Mouse (Mus musculus) hindbrain, embryonic 11.5 days (tissue): ENCODE measurements around the gene Gm21987. TPM values are rescaled to one million over a fixed set of nuclear protein-coding genes. Genes with fewer than 3 reads are reported as not detected.

Source experiments
- ATAC-seq: fragments of 200-750 bp; cut with Nextera tagmentation; 2 replicates; pipeline ENCODE4 v1.8.0; 2017; ENCODE audit warnings: mild to moderate bottlenecking, moderate TSS enrichment, moderate library complexity; ENCODE audit not compliant: low FRiP score
- DNase-seq: peaks from one replicate; pipeline ENCODE4 v3.0.0-alpha.2; 2015; ENCODE audit warnings: low spot score
- H3K27ac ChIP-seq: fragments of 300-500 bp; sonication (generic); 2 replicates; pipeline ENCODE4 v1.5.1; 2014; ENCODE audit warnings: mild to moderate bottlenecking, low read depth, low read length
- H3K27me3 ChIP-seq: fragments of 300-500 bp; sonication (generic); 2 replicates; pipeline ENCODE4 v1.6.1; 2014; ENCODE audit warnings: mild to moderate bottlenecking, low read length, moderate library complexity, mixed read lengths; ENCODE audit not compliant: control insufficient read depth, insufficient read depth
- H3K36me3 ChIP-seq: fragments of 300-500 bp; sonication (generic); 2 replicates; pipeline ENCODE4 v1.6.1; 2014; ENCODE audit warnings: mild to moderate bottlenecking, low read length, moderate library complexity, mixed read lengths; ENCODE audit not compliant: control insufficient read depth, insufficient read depth
- H3K4me1 ChIP-seq: fragments of 300-500 bp; sonication (generic); replicated peaks from 2 replicates; pipeline ENCODE4 v1.6.1; 2014; ENCODE audit warnings: low read length, mixed read lengths; ENCODE audit not compliant: control insufficient read depth, insufficient read depth
- H3K4me2 ChIP-seq: fragments of 300-500 bp; sonication (generic); replicated peaks from 2 replicates; pipeline ENCODE4 v1.6.1; 2014; ENCODE audit warnings: mild to moderate bottlenecking, low read depth, low read length
- H3K4me3 ChIP-seq: fragments of 300-500 bp; sonication (generic); 2 replicates; pipeline ENCODE4 v1.5.1; 2014; ENCODE audit warnings: low read depth, low read length
- H3K9ac ChIP-seq: fragments of 300-500 bp; sonication (generic); 2 replicates; pipeline ENCODE4 v1.6.1; 2014; ENCODE audit warnings: low read depth, low read length
- H3K9me3 ChIP-seq: fragments of 300-500 bp; sonication (generic); 2 replicates; pipeline ENCODE4 v1.6.1; 2016; ENCODE audit warnings: low read length; ENCODE audit not compliant: control insufficient read depth
- WGBS: fragments of 180-500 bp; shearing (Covaris S2); extraction: QIAGEN DNeasy Blood & Tissue Kit; methylation state at CpG from one replicate; pipeline ENCODE4 v1.1.7; 2014; 5-methylcytosine and 5-hydroxymethylcytosine counted together
- polyA plus RNA-seq: library from polyadenylated mRNA; unstranded; fragments of >200 nt; fragmentation: Nextera tagmentation; extraction: Ambion mirVana; gene quantifications from 2 replicates; pipeline ENCODE4 v1.2.1, GENCODE M21; 2014

Gm21987 gene
- polyA plus RNA-seq, 1 experiment from 2014 or later, result not detected

DNA sequence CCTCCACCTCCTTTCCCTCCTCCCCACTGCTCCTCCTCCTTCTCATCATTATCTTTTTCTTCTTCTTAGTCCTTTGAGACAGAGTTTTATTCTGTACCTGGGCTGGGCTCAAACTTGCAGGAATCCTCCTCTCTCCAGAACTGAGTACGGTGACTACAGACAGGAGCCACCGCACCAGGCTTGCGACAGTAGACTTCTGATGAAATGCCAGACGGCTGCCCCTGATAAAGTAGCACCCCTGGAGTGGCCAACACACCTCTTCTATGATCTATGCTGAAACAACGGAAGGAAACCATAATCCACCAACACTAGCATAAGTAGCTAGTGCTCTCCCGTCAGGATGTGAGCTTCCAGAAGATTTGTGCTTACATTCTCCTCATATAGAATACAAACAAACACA, 40.5 kb downstream of the Gm21987 start:
- DNase-seq (no peak), ATAC-seq (no peak)
- no peaks in the 10 kb centered on the region for H3K4me1 ChIP-seq
- 80% methylated on average over 6 of the region's 6 CpGs for WGBS
- no peaks in the 10 kb centered on the region for H3K36me3 ChIP-seq
- H3K4me3 ChIP-seq, result no peak overlapping the region
- no peak overlapping the region for H3K9ac ChIP-seq
- no peak overlapping the region for H3K27ac ChIP-seq
- H3K9me3 ChIP-seq, result no peaks in the 10 kb centered on the region
- H3K27me3 ChIP-seq, result no peaks in the 10 kb centered on the region
- H3K4me2 ChIP-seq, result no peak overlapping the region

DNA sequence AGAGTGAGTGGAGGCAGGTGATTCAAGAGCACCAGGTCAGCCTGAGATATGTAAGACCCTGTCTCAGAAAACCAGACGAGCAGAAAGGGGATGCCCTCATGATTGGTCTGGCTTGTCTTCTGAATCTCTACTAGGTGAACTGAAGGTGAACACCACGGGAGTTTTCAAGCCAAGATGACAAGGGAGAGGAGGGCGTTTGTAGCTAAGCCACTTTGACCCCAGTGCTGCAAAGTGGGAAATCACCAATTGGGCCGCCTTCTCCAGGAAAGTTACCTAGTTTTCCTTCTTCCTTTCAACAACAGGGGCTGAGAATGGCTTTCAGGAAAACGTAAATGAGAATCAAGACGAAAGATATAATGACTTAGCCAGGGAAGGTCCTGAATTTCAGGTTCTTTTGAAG, 41.9 kb downstream of the Gm21987 start:
- H3K9me3 ChIP-seq, result no peaks in the 10 kb centered on the region
- WGBS, result 81% methylated on average over 6 of the region's 6 CpGs
- no peak overlapping the region for H3K4me2 ChIP-seq
- DNase-seq (no peak), ATAC-seq (no peak)
- no peak overlapping the region for H3K9ac ChIP-seq
- no peak overlapping the region for H3K27ac ChIP-seq
- H3K27me3 ChIP-seq, result no peaks in the 10 kb centered on the region
- H3K4me3 ChIP-seq, result no peak overlapping the region
- no peaks in the 10 kb centered on the region for H3K36me3 ChIP-seq
- H3K4me1 ChIP-seq, result no peaks in the 10 kb centered on the region

DNA sequence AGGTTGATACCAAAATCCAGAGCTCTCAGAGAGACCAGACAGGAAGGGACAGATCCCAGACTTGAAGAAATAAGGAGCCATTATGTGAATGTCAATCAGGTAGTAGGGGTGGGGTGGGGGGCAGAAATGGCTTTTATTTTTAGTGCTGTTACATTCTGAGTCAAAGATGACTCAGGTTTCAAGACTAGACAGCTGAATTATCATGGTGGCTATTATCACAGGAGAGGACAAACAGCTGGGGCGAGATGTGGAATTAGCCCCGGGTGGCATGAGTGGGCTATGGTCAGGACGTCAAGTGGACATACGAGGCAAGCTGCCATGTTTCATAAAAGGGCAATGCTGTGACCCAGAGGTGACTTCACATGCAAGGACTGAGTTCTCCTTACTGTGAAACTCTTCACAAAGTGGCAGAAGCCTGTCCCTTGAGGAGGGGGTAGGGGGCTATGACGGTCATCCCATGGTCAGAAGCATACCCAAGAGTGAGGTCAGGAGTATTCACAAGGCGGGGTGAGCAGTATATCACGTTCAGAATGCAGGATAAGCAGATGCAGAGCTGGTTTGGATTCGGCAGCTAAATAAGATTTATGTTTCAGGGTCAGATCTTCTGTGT, 42.5 kb downstream of the Gm21987 start:
- Histone ChIP-seq H3K27ac (no peak overlapping the region), H3K9ac (no peak overlapping the region), H3K27me3 (no peaks in the 10 kb centered on the region), H3K4me1 (no peaks in the 10 kb centered on the region), H3K4me2 (no peak overlapping the region), H3K36me3 (no peaks in the 10 kb centered on the region), H3K4me3 (no peak overlapping the region), H3K9me3 (no peaks in the 10 kb centered on the region)
- no peak for ATAC-seq
- 80% methylated on average over 8 of the region's 8 CpGs for WGBS
- no peak for DNase-seq

DNA sequence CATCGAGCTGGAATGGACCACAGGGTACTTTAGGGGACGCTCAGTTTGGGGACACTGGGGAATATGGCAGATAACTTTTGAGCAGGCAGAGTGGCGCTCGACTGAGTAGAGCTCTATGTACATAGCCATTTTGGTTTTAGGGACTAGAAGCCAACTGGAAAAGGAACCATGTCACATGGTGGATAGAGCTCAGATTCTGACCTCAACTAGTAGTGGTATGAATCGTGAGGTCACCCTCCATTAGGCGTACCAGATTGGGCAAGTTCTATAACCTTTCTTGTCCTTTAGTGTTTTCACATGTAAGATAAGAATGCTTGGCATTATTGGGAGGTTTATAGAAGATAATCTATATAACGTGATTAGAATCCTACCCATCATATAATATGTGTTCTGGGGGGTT, 43.5 kb downstream of the Gm21987 start:
- ATAC-seq (no peak), DNase-seq (no peak)
- Histone ChIP-seq H3K9me3 (no peaks in the 10 kb centered on the region), H3K4me3 (no peak overlapping the region), H3K4me2 (no peak overlapping the region), H3K9ac (no peak overlapping the region), H3K4me1 (no peaks in the 10 kb centered on the region), H3K36me3 (no peaks in the 10 kb centered on the region), H3K27ac (no peak overlapping the region), H3K27me3 (no peaks in the 10 kb centered on the region)
- 92% methylated on average over 7 of the region's 7 CpGs for WGBS

DNA sequence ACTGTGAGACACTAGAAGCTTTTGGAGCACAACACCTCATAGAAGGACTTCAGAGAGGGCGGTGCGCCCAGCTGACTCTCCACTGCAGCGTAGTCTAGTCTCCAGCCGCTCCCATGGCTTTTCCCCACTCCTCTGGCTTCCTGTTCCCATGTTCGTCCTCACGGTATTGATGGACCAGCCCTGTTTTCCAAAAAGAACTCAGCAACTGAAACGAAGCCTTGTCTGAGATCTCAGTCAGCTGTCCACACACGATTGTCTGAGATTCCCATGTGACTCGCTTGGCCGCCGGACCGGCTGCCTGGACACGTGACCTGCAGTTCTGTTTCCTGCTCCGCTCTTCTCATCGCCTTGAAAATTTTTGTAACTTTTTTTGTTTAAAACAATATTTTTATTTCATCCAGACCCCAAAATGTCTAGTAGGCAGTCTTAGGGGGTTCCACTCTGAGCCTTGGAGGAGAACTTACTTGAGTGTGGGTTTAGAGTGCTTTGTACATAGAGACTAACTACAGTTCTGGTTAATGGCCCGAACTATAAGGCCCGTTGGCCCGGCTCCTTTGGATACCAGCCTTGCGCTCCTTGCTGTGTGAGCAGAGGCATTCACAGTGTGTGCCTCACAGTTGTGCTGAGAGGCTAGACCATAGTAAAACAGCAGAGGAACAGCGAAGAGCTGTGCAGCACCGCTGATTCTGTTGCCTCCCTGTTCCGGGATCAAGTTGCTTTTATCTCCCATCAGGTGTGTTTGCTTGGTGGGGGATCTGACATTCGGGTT, 45.5 kb downstream of the Gm21987 start:
- Histone ChIP-seq H3K9me3 (no peaks in the 10 kb centered on the region), H3K4me1 (no peaks in the 10 kb centered on the region), H3K27ac (no peak overlapping the region), H3K27me3 (no peaks in the 10 kb centered on the region), H3K4me2 (no peak overlapping the region), H3K36me3 (no peaks in the 10 kb centered on the region), H3K9ac (no peak overlapping the region), H3K4me3 (no peak overlapping the region)
- no peak for ATAC-seq
- no peak for DNase-seq
- WGBS, result 82% methylated on average over 23 of the region's 23 CpGs

DNA sequence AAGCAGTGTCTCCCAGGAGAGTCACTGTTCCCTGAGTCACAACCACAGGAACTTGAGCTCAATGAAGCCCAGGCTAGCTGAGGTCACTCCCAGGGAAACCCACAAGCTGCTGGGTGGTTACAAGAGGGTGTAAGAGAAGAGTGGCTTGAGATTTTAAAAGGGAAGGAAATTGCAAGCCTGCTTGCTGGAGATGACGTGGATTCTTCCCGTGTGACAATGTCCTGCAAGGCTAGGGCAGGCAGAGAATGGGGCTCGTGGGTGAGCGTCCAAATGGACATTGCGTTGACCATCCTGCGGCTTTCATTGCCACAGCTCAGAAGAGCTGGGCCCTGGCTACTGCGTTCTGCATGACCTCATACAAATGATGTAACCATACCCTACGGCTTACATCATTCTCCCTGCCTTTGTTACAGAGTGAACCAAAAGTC, 47.4 kb downstream of the Gm21987 start:
- WGBS, result 89% methylated on average over 8 of the region's 8 CpGs

DNA sequence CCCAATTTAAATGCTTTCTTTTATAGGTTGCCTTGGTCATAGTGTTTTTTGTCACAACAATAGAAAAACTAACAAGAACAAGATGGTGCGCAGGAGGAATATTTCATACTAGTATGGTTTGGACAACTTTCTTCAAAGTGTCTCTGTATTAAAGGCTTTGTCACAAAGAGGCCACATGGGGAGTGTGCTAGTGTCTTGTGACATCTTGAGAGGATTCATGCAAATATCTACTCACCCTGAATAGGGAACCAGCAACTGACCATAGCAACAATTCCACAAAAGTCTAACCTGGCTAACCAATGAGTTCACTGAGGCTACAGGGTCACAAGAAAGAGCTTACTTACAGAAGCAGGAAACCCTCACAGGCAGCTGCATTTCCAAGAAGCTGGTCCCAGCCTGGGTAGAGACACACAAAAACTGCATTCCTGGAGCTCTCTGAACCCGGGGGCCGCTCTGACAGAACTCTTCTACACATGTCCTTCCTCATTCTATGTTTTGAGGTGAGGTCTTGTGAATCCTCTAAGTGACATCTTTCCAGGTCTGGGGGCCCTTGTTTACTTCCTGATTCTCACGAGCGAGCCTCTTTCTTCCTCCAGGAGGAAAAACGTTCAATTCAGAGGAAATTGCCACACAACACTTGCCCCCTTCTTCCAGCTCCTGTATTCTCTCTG, 48.4 kb downstream of the Gm21987 start:
- H3K36me3 ChIP-seq, result no peaks in the 10 kb centered on the region
- H3K27me3 ChIP-seq, result no peaks in the 10 kb centered on the region
- H3K9ac ChIP-seq, result no peak overlapping the region
- DNase-seq, result no peak
- no peak overlapping the region for H3K27ac ChIP-seq
- H3K4me1 ChIP-seq, result peaks cover 3% of the 10 kb centered on the region; the same call in 1 of the 2 replicates
- no peak overlapping the region for H3K4me3 ChIP-seq
- 75% methylated on average over 6 of the region's 6 CpGs for WGBS
- ATAC-seq, result no peak
- H3K4me2 ChIP-seq, result no peak overlapping the region
- H3K9me3 ChIP-seq, result no peaks in the 10 kb centered on the region

More for the DNA sequence above, 47.4 kb downstream of the Gm21987 start:
- H3K4me3 ChIP-seq, result no peak overlapping the region
- no peaks in the 10 kb centered on the region for H3K36me3 ChIP-seq
- no peak overlapping the region for H3K4me2 ChIP-seq
- no peak overlapping the region for H3K9ac ChIP-seq
- H3K4me1 ChIP-seq, result no peaks in the 10 kb centered on the region
- H3K27me3 ChIP-seq, result no peaks in the 10 kb centered on the region
- ATAC-seq, result no peak
- no peak for DNase-seq
- H3K9me3 ChIP-seq, result no peaks in the 10 kb centered on the region
- no peak overlapping the region for H3K27ac ChIP-seq

DNA sequence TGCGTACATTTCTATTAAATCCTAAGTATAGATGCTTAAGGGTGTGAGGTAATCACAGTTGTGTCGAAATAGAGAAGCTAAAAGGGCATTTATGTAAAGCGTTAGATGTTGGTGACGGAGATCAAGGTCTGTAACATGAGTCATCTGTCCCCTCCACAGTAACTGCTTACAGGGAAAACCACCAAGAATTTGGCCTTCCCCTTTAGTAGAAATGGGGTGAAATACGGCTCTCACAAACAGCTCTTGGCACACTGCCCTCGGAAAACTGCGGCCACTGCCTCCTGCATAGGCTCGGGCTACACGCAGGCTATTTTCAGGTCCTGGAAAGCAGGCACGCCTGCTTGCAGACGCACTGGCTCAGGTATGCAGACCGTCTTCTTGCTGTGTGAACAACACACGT, 49.3 kb downstream of the Gm21987 start:
- WGBS, result 82% methylated on average over 13 of the region's 13 CpGs
- Histone ChIP-seq H3K27ac (no peak overlapping the region), H3K9ac (no peak overlapping the region), H3K9me3 (no peaks in the 10 kb centered on the region), H3K36me3 (no peaks in the 10 kb centered on the region), H3K4me1 (peaks cover 3% of the 10 kb centered on the region; the same call in 1 of the 2 replicates), H3K4me3 (no peak overlapping the region), H3K27me3 (no peaks in the 10 kb centered on the region), H3K4me2 (no peak overlapping the region)
- DNase-seq (no peak), ATAC-seq (no peak)
